Mouse (Mus musculus) forelimb bud, embryonic 11.5 days (tissue): ENCODE data around the gene Dmxl2.

Experiments used
- DNase-seq: peaks from one replicate; pipeline ENCODE4 v3.0.0-alpha.2; 2012; ENCODE audit warnings: low read depth, low spot score

Gene Dmxl2

GRCm38 (mm10) chr9:54499791-54500190 lies 1.6 kb downstream of the Dmxl2 start:
- DNase-seq, result no peak

GRCm38 (mm10) chr9:54499291-54499690 lies 2.1 kb downstream of the Dmxl2 start:
- no peak for DNase-seq

GRCm38 (mm10) chr9:54490431-54490830 lies 11.0 kb downstream of the Dmxl2 start:
- DNase-seq, result no peak

GRCm38 (mm10) chr9:54489599-54489998 lies 11.8 kb downstream of the Dmxl2 start:
- DNase-seq, result no peak

- DNase-seq, result no peak
Observed at GRCm38 (mm10) chr9:54484927-54485326, 16.5 kb downstream of the Dmxl2 start.

- DNase-seq, result no peak
Observed at GRCm38 (mm10) chr9:54483215-54483614, 18.2 kb downstream of the Dmxl2 start.

- no peak for DNase-seq
Observed at GRCm38 (mm10) chr9:54482763-54483162, 18.7 kb downstream of the Dmxl2 start.

GRCm38 (mm10) chr9:54479054-54479453 lies 22.4 kb downstream of the Dmxl2 start:
- DNase-seq, result no peak

- no peak for DNase-seq
Observed at GRCm38 (mm10) chr9:54478117-54478516, 23.3 kb downstream of the Dmxl2 start.

- DNase-seq, result no peak
Observed at GRCm38 (mm10) chr9:54474546-54474945, 26.9 kb downstream of the Dmxl2 start.

GRCm38 (mm10) chr9:54474031-54474430 lies 27.4 kb downstream of the Dmxl2 start:
- no peak for DNase-seq

- DNase-seq, result no peak
Observed at GRCm38 (mm10) chr9:54472784-54473183, 28.6 kb downstream of the Dmxl2 start.

- no peak for DNase-seq
Observed at GRCm38 (mm10) chr9:54469339-54469738, 32.1 kb downstream of the Dmxl2 start.

- no peak for DNase-seq
Observed at GRCm38 (mm10) chr9:54467433-54467933, 33.9 kb downstream of the Dmxl2 start.

GRCm38 (mm10) chr9:54463483-54464054 lies 37.9 kb downstream of the Dmxl2 start:
- DNase-seq, result no peak

GRCm38 (mm10) chr9:54439015-54439414 lies 62.4 kb downstream of the Dmxl2 start:
- no peak for DNase-seq

GRCm38 (mm10) chr9:54438246-54438645 lies 63.2 kb downstream of the Dmxl2 start:
- peak; percentile 72 for DNase-seq

- peak; percentile 13 for DNase-seq
Observed at GRCm38 (mm10) chr9:54416238-54416637, 85.2 kb downstream of the Dmxl2 start.

- no peak for DNase-seq
Observed at GRCm38 (mm10) chr9:54356756-54357155, 144.7 kb downstream of the Dmxl2 start.

GRCm38 (mm10) chr9:54342026-54342425 lies 159.4 kb downstream of the Dmxl2 start:
- no peak for DNase-seq

GRCm38 (mm10) chr9:54336532-54337144 lies 164.8 kb downstream of the Dmxl2 start:
- DNase-seq, result peak; percentile 79

- no peak for DNase-seq
Observed at GRCm38 (mm10) chr9:54335582-54335981, 165.8 kb downstream of the Dmxl2 start.

GRCm38 (mm10) chr9:54329201-54329600 lies 172.2 kb downstream of the Dmxl2 start:
- no peak for DNase-seq
